Mouse (Mus musculus) midbrain, embryonic 14.5 days (tissue): Measurements from ENCODE around the gene Sdcbp2. TPM values are rescaled to one million over a fixed set of nuclear protein-coding genes. Genes with fewer than 3 reads are reported as not detected.
"Not testable (repeated sequence)": the region's sequence is repeated elsewhere in the genome, so short reads cannot be mapped to it uniquely, and the experiment has no call there.

Source experiments
- ATAC-seq: fragments of 200-750 bp; cut with Nextera tagmentation; 2 replicates; pipeline ENCODE4 v1.8.0; 2017; ENCODE audit warnings: moderate number of reproducible peaks, moderate library complexity; ENCODE audit not compliant: low FRiP score, low TSS enrichment
- DNase-seq: peaks from one replicate; pipeline ENCODE4 v3.0.0-alpha.2; 2015
- H3K27ac ChIP-seq: fragments of 300-500 bp; sonication (generic); replicated peaks from 2 replicates; pipeline ENCODE4 v1.5.1; 2014; ENCODE audit warnings: mild to moderate bottlenecking, low read depth, low read length, moderate library complexity
- H3K27me3 ChIP-seq: fragments of 300-500 bp; sonication (generic); 2 replicates; pipeline ENCODE4 v1.6.1; 2014; ENCODE audit warnings: low read length, control low read depth, mixed read lengths; ENCODE audit not compliant: control insufficient read depth, insufficient read depth
- H3K36me3 ChIP-seq: fragments of 300-500 bp; sonication (generic); 2 replicates; pipeline ENCODE4 v1.6.1; 2014; ENCODE audit warnings: low read length, control low read depth; ENCODE audit not compliant: control insufficient read depth, insufficient read depth
- H3K4me1 ChIP-seq: fragments of 300-500 bp; sonication (generic); 2 replicates; pipeline ENCODE4 v1.6.1; 2014; ENCODE audit warnings: mild to moderate bottlenecking, antibody characterized with exemption, low read length, control low read depth; ENCODE audit not compliant: control insufficient read depth, insufficient read depth
- H3K4me2 ChIP-seq: fragments of 300-500 bp; sonication (generic); 2 replicates; pipeline ENCODE4 v1.6.1; 2014; ENCODE audit warnings: mild to moderate bottlenecking, low read length, moderate library complexity
- H3K4me3 ChIP-seq: fragments of 300-500 bp; sonication (generic); replicated peaks from 2 replicates; pipeline ENCODE4 v1.5.1; 2014; ENCODE audit warnings: low read depth, low read length
- H3K9ac ChIP-seq: fragments of 300-500 bp; sonication (generic); replicated peaks from 2 replicates; pipeline ENCODE4 v1.6.1; 2014; ENCODE audit warnings: mild to moderate bottlenecking, low read length, moderate library complexity
- H3K9me3 ChIP-seq: fragments of 300-500 bp; sonication (generic); 2 replicates; pipeline ENCODE4 v1.6.1; 2016; ENCODE audit warnings: low read length, control low read depth, mixed read lengths; ENCODE audit not compliant: control insufficient read depth
- WGBS: fragments of 180-500 bp; shearing (Covaris S2); extraction: QIAGEN DNeasy Blood & Tissue Kit; methylation state at CpG from one replicate; pipeline ENCODE4 v1.1.7; 2014; 5-methylcytosine and 5-hydroxymethylcytosine counted together
- polyA plus RNA-seq: library from polyadenylated mRNA; unstranded; fragments of >200 nt; fragmentation: Nextera tagmentation; extraction: Ambion mirVana; gene quantifications from 2 replicates; pipeline ENCODE4 v1.2.1, GENCODE M21; 2014

Gene Sdcbp2
- polyA plus RNA-seq, 1 experiment from 2014 or later, result 0.50 TPM

DNA sequence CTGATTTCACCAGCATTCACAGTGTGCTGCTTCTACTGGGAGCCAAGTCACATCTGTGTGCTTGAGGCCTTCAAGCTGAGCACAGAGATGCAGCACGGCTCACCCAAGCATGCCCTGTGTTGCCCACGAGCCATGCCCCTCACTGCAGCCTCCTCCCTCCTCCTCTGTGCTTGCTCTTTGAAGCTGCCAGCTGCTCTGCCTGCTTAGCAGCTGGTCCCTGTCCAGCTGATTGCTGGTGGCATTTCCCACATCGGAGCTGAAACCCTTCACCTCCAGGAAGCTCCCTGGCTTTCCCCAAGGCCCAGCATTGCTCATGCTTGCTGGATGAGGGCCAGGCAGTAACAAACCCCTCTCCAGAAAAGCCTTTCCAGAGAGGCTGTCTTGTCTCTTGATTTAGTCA lies 37.6 kb downstream of the Sdcbp2 start:
- peak; percentile 46 for DNase-seq

DNA sequence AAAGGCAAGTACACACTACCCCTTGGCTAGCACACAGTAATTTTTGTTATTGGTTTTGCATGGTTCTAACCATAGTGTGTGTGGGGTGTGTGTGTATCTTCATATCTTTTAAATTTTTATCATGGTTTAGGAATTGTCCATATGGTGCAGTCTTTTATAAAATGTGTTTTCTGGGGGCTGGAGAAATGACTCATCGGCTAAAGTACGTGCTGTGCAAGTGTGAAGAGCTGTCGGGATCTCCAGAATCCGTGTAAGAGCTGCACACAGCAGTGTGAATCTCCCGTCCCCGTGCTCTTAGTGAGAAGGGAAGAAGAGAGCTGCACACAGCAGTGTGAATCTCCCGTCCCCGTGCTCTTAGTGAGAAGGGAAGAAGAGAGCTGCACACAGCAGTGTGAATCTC lies 43.4 kb downstream of the Sdcbp2 start:
- WGBS, result 88% methylated on average over 6 of the region's 8 CpGs
- H3K27me3 ChIP-seq, H3K4me1 ChIP-seq, DNase-seq, H3K27ac ChIP-seq, ATAC-seq, H3K4me3 ChIP-seq, H3K36me3 ChIP-seq, H3K9ac ChIP-seq, H3K9me3 ChIP-seq, H3K4me2 ChIP-seq: not testable (repeated sequence)

More for the DNA sequence above, 37.6 kb downstream of the Sdcbp2 start:
- H3K4me3 ChIP-seq, result no peak overlapping the region
- 19% methylated on average over 3 of the region's 3 CpGs for WGBS
- H3K9ac ChIP-seq, result no peak overlapping the region
- H3K27me3 ChIP-seq, result no peaks in the 10 kb centered on the region
- 0 out of 2 replicates have a peak, but pooled peaks cover 10% of the 10 kb centered on the region for H3K4me1 ChIP-seq
- no peak overlapping the region for H3K27ac ChIP-seq
- no peak overlapping the region for H3K4me2 ChIP-seq
- ATAC-seq, result no peak
- H3K9me3 ChIP-seq, result no peaks in the 10 kb centered on the region
- H3K36me3 ChIP-seq, result no peaks in the 10 kb centered on the region

DNA sequence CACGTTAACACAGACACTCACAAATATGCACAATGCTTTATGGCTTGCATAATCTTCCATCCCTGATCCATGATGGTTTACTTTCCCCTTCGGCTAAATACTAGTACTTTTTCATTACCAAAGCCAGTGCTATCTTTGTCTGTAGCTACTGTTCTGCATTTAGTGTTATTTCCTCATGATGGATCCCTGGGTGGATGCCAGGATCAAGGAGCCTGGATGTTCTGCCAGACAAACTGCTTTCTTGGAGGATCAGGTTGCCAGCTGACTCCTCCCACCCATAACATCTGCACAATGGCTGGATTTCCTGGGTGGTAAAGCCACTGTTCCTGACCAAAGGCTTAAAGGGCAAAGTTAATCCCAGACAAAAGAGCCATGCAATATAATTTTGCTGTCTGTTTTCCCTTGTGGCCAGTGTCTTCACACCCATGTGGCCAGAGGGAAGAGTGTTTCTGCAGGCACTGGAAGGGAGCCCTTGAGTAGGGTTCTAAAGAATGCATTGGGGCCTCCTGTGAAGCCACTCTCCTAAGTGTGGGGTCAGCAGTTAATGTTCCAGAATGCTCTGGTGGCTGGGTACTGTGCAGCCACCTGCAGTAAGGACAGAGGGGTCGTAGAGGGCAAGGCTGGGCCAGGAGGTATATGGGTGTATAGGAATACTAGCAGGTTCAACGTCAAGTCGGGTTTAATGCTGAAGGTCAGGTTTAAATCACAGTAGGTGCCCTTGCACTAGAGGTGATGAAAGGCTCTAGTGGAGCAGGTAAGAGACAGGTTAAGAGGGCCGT lies 44.3 kb downstream of the Sdcbp2 start:
- Histone ChIP-seq H3K27me3 (no peaks in the 10 kb centered on the region), H3K9me3 (no peaks in the 10 kb centered on the region), H3K4me1 (no peaks in the 10 kb centered on the region), H3K36me3 (no peaks in the 10 kb centered on the region), H3K4me2 (no peak overlapping the region), H3K4me3 (no peak overlapping the region), H3K27ac (no peak overlapping the region), H3K9ac (no peak overlapping the region)
- WGBS, result 72% methylated on average over 6 of the region's 6 CpGs
- ATAC-seq (no peak), DNase-seq (no peak)

DNA sequence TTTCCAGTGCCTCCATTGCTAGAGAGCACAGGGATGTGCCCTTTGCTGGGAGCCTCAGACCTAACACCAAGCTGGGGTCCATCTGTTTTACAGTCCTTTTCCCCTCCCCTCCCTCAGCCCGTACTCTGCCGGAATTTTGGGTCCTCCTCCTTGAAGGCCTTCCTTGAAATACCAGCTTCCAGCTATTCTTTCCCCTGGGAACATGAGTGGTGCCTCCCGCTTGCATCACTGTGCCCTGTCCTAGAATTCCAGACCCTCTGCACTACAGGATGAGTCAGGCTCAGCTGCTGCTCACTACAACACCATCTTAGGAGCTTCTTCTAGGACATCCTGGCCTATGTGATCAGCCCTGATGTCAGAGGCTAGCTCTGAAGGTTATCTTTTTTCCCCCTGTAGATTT lies 51.4 kb downstream of the Sdcbp2 start:
- WGBS, result 71% methylated on average over 3 of the region's 3 CpGs
- Histone ChIP-seq H3K9ac (no peak overlapping the region), H3K9me3 (no peaks in the 10 kb centered on the region), H3K36me3 (0 out of 2 replicates have a peak, but pooled peaks cover 6% of the 10 kb centered on the region), H3K27ac (no peak overlapping the region), H3K27me3 (no peaks in the 10 kb centered on the region), H3K4me2 (no peak overlapping the region), H3K4me3 (no peak overlapping the region), H3K4me1 (no peaks in the 10 kb centered on the region)
- DNase-seq (no peak), ATAC-seq (no peak)

DNA sequence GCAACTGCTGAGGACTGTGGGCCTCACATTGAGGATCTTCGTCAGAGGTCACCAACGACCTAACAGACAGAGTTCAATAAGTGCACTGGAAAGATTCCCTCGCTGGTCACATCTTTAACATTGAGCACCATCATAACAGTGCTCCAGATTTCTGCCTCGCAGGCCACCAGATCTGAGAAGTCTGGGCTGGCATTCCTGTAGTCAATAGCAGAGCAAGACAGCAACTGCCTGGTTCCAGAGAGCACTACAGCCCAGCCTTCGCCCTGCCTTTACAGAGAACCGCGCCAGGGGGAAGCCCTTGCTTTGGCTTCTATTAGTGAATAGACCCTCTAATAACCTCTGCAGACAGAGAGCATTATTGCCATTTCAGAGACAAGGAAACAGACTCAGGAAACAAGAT lies 53.9 kb downstream of the Sdcbp2 start:
- Histone ChIP-seq H3K27ac (no peak overlapping the region), H3K27me3 (no peaks in the 10 kb centered on the region), H3K4me2 (no peak overlapping the region), H3K36me3 (0 out of 2 replicates have a peak, but pooled peaks cover 6% of the 10 kb centered on the region), H3K9ac (no peak overlapping the region), H3K4me1 (peaks cover 8% of the 10 kb centered on the region), H3K4me3 (no peak overlapping the region), H3K9me3 (no peaks in the 10 kb centered on the region)
- ATAC-seq (no peak), DNase-seq (no peak)
- WGBS, result 93% methylated on average over 7 of the region's 7 CpGs

DNA sequence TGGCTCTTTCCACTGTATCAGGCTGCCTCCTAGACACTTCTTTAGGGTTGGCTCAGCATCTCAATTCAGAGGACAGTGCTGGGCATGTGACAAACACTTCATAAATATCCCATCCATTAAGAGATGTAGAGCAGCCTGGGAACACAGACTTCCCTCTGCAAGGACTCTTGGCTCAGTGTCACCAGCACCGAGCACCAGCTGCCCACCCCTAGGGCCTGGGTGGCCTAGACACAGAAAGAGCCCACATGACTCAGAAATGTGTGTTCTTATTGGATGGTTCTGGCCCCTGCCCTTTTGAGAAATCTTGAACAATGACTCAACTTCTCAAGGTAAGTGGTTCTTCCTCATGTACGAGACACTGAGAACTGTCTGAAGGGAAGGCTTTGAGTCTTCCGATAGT lies 55.6 kb downstream of the Sdcbp2 start:
- no peaks in the 10 kb centered on the region for H3K36me3 ChIP-seq
- no peaks in the 10 kb centered on the region for H3K9me3 ChIP-seq
- no peak overlapping the region for H3K9ac ChIP-seq
- H3K27me3 ChIP-seq, result peaks cover 1% of the 10 kb centered on the region; the same call in 1 of the 2 replicates
- no peak overlapping the region for H3K27ac ChIP-seq
- peaks cover 9% of the 10 kb centered on the region for H3K4me1 ChIP-seq
- DNase-seq (no peak), ATAC-seq (no peak)
- H3K4me3 ChIP-seq, result no peak overlapping the region
- 95% methylated on average over 3 of the region's 3 CpGs for WGBS
- H3K4me2 ChIP-seq, result no peak overlapping the region

DNA sequence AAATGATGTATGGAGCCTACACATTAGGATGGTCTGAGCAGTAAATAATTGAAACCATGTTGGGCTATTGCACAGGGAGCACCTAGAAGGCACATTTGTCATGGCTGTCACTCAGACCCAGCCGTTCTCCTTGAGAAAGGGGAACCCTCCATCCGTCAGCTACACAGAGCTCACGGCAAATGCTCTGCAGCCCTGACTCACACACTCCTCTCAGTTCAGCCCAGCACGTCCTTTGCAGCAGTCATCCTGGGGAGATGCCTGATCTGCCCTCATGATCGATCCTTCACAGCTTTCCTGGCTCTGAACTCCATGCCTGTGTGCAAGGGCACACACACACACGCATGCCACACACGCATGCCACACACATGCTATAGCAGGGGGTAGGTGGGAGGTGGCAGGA lies 56.9 kb downstream of the Sdcbp2 start:
- no peaks in the 10 kb centered on the region for H3K36me3 ChIP-seq
- peaks cover 5% of the 10 kb centered on the region; the same call in 1 of the 2 replicates for H3K27me3 ChIP-seq
- H3K4me1 ChIP-seq, result peaks cover 9% of the 10 kb centered on the region
- DNase-seq (no peak), ATAC-seq (no peak)
- 55% methylated on average over 7 of the region's 7 CpGs for WGBS
- H3K27ac ChIP-seq, result no peak overlapping the region
- no peak overlapping the region for H3K4me2 ChIP-seq
- H3K9ac ChIP-seq, result no peak overlapping the region
- H3K4me3 ChIP-seq, result no peak overlapping the region
- H3K9me3 ChIP-seq, result no peaks in the 10 kb centered on the region

DNA sequence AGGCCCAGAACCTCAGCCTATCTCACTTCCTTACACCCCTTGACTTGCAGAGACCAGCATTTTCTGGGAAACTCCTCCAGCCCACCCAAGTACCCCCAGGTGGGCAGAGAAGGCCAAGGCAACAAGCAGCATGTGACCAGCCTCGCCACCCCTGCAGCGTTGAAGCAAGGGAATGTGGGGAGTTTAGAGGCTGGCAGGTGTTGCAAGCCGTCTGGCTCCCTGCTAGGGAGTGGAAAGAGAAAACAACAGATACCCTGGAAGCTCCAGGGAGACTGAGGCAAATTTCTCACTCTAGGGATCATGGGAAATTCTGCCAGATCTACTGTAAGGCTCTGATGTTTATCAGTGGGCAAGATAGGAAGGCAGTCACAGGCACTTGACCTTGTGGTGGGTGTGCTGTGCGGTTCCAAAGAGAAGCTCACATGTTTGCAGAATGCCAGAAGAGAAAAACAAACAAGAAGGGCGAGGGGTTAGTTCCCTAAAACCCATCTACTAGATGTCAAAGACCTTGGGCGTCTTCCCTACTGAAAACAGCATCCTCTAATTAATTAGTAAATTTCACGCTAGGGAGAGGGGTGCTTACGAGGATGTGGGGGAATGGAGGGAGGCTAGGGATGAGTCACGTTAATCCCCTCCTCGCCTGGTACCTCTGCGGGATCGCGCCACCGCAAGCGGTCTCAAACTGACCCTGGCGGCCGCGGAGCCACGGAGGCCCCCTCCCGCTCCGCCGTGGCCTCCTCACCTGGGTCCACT lies 59.2 kb downstream of the Sdcbp2 start:
- ATAC-seq (peak; percentile 14; the same call in 1 of the 2 replicates), DNase-seq (no peak)
- peak overlapping the region; percentile 72 for H3K4me2 ChIP-seq
- H3K9me3 ChIP-seq, result no peaks in the 10 kb centered on the region
- H3K4me3 ChIP-seq, result peak overlapping the region; percentile 75
- peaks cover 9% of the 10 kb centered on the region for H3K4me1 ChIP-seq
- H3K27me3 ChIP-seq, result peaks cover 5% of the 10 kb centered on the region; the same call in 1 of the 2 replicates
- H3K9ac ChIP-seq, result peak overlapping the region; percentile 64
- no peaks in the 10 kb centered on the region for H3K36me3 ChIP-seq
- H3K27ac ChIP-seq, result peak overlapping the region; percentile 94
- 2% methylated on average over 22 of the region's 22 CpGs for WGBS
